Mouse (Mus musculus) C2C12 (cell line): ENCODE results near the gene Atpaf2.

Experiments
- CEBPB ChIP-seq: IDR thresholded peaks from one replicate; pipeline ENCODE4 v1.6.1; 2011; ENCODE audit warnings: low read depth, mild to moderate bottlenecking, control low read depth, moderate library complexity
- CTCF ChIP-seq: IDR thresholded peaks from one replicate; pipeline ENCODE4 v1.5.1; 2011; ENCODE audit not compliant: control insufficient read depth, insufficient read depth, insufficient read length
- FOSL1 ChIP-seq: IDR thresholded peaks from one replicate; pipeline ENCODE4 v1.8.0; 2011; ENCODE audit warnings: mild to moderate bottlenecking, low read length; ENCODE audit not compliant: poor library complexity, insufficient read depth, severe bottlenecking
- MAX ChIP-seq: IDR thresholded peaks from one replicate; pipeline ENCODE4 v1.6.1; 2011; ENCODE audit warnings: mild to moderate bottlenecking, control low read depth
- MYOG ChIP-seq: IDR thresholded peaks from one replicate; pipeline ENCODE4 v1.6.1; 2011; ENCODE audit not compliant: control insufficient read depth, insufficient read length; ENCODE audit errors: extremely low read depth
- USF1 ChIP-seq: IDR thresholded peaks from one replicate; pipeline ENCODE4 v1.6.1; 2011; ENCODE audit warnings: low read depth, mild to moderate bottlenecking, control low read depth, moderate library complexity

- TF ChIP-seq CTCF (no peak), FOSL1 (peak; percentile 82), MYOG (no peak), MAX (no peak), CEBPB (no peak), USF1 (no peak)
These were observed 18.4 kb upstream of the Atpaf2 start for GRCm38 (mm10) chr11:60436618-60437017.
